Mouse (Mus musculus) regulatory T cell (primary cell): ENCODE data around the gene Cobl.

Source experiments
- in situ Hi-C: fragments of 300-600 bp; cut with MboI, MseI; formaldehyde crosslinking; loops from one replicate; pipeline ENCODE4 v1.15.1; 2025; ENCODE audit warnings: high pct_unique_total_duplicates

The Cobl gene

DNA sequence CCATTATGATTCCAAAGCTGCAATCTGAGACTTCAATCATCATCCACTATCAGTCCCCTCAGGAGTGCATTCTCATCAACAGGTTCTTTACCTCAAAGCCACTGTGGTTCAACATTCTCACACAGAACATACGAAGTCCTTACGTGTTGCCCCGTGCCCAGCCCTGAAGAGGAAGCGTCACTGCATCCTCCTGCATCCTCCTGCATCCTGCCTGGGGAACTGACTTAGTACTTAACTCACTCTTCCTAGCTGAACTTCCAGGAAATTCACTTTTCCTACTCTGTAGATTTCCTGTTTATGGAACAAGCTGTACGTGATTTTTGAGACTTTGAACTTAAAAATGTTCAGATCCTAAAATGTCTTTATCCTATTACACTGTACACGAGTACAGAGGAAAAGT is 153.3 kb downstream of the Cobl start:
- in situ Hi-C loops = no loop called here

DNA sequence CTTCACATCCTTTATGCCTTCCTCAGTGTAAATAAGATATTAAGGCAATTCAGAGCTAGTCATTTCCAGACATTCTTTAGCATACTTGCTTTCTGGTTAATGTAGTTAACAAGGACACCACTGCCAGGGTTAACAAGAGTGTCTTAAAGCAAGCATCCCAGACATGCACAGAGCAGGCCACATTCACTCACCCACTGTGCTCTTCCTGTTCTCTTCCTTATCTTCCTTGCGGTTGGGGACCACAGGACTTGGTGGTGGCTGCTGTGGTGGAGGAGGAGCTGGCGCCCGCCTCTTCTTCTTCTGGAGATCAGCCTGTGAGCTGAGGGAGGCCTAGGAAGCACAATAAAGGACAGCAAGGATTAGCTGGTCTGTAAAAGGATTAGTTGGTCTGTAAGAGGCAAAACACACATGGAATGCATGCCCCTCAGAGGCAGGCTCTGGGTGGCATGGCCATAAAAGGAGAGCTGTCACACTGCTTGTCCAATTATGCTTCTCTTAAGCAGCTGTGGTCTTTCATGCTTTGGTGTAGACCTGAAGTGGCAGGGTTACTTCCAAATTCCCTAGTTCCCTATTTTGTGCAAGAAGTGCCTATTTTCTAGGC is 155.2 kb downstream of the Cobl start:
- in situ Hi-C loops = no loop called here

- in situ Hi-C loops = no loop called here
Observed at GRCm38 (mm10) chr11:12304879-12305278, 159.9 kb downstream of the Cobl start.

GRCm38 (mm10) chr11:12299701-12300446 is 164.9 kb downstream of the Cobl start:
- in situ Hi-C loops = loop anchor here (25.0 kb wide), 1 partner anchor 888 kb away; no protein-coding TSS in a partner anchor

DNA sequence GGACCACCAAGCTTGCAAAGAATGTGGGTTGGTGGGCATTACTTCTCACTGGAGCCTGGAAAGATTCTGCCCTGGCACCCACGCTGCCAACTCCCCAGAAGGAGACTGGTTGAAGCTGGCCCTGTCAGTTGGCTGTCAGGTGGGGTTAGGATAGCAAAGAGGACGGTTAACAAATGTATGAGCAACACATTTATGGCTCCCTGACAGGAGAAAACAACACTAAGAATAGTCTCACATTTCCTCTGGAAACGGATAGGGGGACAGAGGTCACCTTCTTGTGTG is 173.2 kb downstream of the Cobl start:
- in situ Hi-C loops = loop anchor here (5.0 to 25.0 kb wide), 2 partner anchors 479 to 879 kb away; no protein-coding TSS in a partner anchor

DNA sequence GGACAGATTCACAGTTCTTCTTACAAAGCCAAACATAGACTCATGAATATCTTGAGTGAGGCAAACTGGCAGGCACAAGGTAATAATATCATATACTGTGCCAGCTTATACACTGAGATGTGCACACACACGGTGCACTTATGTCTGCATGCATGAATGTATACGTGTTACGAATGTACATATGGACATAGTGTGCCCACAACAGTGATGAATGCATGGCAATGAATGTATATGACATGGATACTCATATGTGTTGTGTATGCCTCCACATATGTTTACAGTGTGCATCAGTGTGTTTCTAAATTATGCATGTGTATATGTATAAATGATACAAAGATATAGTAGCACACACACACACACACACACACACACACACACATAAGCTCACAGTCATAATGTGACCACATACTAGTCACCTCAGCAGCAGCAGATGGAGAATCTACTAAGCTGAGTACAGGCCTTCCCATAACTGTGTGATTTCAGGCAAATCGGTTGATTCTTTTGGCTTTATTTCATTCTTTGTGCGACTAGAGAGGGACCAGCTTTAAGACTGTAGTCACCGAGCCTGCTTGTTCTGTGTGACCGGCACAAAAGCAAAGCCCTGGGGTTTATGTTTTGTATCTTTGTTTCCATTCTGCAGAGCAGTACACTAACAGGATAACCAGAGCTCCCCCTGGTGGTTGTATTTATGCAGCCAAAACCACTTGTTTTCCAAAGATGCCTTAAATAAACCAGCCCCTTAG is 173.7 kb downstream of the Cobl start:
- in situ Hi-C loops = loop anchor here (5.0 to 25.0 kb wide), 2 partner anchors 479 to 879 kb away; no protein-coding TSS in a partner anchor

DNA sequence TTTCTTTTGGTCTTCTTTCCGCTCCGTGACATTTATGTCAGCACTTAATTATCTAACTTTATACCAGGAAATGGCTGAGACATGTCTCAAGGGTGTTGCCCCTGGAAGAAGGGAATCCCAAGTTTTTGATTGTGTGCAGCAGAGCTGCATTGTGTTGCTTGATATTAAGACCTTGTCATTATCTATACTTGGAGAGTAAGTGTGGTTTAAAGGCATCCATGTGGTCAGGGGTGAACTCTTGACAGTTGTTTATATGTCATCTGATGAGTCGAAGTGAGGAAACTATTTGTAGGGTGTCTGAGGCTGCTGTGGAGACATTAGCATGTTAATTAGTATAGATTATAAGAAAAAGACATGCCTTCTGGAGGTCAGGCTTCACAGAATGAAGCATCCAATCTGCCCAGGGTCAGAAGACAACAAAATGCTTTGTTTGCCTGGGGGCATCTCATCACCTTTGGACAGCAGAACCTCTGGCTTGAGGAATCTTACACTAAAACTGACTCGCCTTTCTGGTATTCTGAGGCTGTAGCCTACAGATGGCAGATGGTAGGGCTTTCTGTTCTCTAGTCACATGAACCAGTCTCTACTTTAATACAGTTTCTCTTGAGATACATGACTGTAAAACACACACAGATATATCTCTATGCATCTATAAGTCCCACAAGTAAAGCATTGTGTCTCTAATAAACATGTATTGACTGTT is 179.3 kb downstream of the Cobl start:
- in situ Hi-C loops = loop anchor here (10.0 to 25.0 kb wide), 2 partner anchors 271 to 873 kb away; no protein-coding TSS in a partner anchor

GRCm38 (mm10) chr11:12280711-12281110 is 184.0 kb downstream of the Cobl start:
- in situ Hi-C loops = loop anchor here (10.0 to 25.0 kb wide), 2 partner anchors 266 to 868 kb away; no protein-coding TSS in a partner anchor

DNA sequence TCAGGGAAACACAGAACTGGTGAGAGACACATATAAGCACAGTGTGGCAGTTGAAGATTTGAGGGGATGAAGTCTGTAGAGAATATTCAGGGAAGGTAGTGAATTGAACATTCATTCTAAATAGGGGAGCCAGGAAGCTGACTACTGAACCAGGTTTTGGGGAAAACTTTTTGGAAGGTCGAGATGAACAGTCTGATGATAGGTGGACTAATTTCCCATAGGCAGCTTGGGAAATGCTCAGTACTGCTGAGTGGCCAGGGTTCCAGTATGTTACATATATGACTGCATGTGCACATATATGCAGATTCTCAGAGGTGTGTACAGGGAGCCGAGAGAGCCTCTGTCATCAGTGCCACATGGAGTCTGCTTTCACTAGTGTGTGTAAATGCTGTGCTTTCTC is 190.5 kb downstream of the Cobl start:
- in situ Hi-C loops = no loop called here

DNA sequence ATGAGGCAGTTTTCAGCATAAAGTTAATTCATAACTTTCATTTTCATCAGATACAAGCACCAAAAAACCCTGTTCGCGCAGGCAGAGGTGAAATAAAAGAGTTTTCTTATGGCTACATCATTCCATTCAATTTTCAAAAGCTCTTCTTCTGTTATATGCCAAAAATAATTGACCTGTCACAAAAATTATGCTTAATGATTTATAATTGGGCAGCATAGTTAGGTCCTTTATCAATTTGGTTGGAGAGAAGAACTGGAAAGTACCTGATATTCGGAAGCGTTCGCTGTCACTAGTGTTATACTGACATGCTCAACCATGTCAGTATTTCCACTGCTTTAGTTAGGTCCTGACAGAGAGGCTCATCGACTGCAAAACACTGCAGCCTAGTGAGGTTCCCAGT is 191.0 kb downstream of the Cobl start:
- in situ Hi-C loops = no loop called here

GRCm38 (mm10) chr11:12258411-12258810 is 206.3 kb downstream of the Cobl start:
- in situ Hi-C loops = no loop called here

DNA sequence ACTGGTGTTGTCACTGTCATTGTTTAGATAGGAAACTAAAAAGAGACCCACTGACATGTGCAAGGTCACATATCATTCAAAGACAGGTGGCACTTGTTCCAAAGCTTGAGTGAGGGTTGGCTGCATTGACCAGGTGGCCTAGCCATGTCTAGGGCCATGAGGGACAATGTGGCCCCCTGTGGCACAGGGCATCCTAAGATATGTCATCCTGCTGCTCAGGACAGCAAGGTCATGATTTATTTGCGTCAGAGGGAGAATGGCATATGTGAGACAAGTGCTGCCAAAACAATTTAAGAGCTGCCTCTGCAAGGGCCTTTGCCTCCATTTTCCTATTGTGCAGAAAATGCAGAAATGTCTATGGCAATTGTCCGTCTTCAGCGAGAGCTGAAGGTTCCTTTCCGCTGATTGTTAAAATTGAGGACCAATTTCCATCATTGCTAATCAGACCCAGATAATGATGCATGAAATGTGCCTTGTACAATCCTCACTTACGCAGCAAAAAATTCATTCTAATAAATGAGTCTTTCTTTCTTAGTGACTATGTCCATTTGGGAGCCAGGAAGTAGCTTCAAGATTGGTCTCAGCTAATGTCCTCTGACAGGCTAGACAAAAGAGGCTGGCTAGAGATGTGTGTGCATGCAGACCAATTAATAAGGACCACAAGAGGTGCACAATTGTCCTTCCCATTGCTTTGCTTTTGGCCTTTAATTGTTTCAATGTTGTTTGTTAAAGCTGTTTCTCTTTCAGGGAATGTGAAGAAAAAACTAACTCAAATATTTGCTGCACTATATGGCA is 207.2 kb downstream of the Cobl start:
- in situ Hi-C loops = no loop called here

- in situ Hi-C loops = no loop called here
Observed at GRCm38 (mm10) chr11:12245327-12245915, 219.3 kb downstream of the Cobl start.

- in situ Hi-C loops = no loop called here
Observed at GRCm38 (mm10) chr11:12236341-12236740, 228.4 kb downstream of the Cobl start.

- in situ Hi-C loops = no loop called here
Observed at GRCm38 (mm10) chr11:12234876-12235275, 229.9 kb downstream of the Cobl start.

DNA sequence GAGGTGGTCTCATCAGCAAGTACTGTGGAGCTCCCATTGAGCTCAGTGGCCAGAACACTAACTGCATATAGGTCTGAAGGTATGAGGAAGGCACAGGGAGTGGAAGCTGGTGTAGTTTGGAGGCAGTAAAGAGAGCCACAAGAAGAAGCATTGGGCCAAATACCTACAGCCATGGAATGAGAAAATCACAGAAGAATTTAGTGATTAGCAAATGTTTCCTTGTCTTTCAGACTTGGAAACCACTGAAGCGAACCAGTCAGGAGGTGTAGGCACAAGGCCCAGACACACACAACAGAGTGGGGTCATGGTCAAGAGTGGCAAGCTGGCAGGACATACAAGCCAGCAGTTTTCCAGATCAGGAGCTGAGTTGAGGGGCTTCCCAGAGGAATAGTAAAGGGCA is 230.6 kb downstream of the Cobl start:
- in situ Hi-C loops = no loop called here

DNA sequence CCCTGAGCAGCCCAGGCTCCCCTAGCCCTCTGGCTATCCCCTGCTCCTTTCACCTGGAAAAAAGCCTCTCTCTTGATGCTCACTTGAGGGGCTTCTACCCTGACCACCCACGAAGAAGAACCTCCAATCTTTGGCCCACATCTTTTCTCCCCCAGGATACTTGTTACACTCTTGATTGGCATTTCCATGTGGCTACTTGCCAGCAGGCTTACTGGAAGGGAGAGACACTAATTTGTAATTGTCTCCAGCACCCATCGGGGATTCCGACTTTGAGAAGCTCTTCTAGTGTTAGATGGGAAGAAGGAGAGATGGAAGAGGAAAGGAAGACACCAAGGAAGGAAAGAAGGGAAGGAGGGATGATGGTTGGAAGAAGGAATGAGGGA is 232.0 kb downstream of the Cobl start:
- in situ Hi-C loops = no loop called here

GRCm38 (mm10) chr11:12232041-12232742 is 232.6 kb downstream of the Cobl start:
- in situ Hi-C loops = no loop called here

- in situ Hi-C loops = no loop called here
Observed at GRCm38 (mm10) chr11:12231481-12232035, 233.2 kb downstream of the Cobl start.

- in situ Hi-C loops = loop anchor here (10.0 kb wide), 1 partner anchor 1435 kb away; no protein-coding TSS in a partner anchor
Observed at GRCm38 (mm10) chr11:12229411-12229810, 235.3 kb downstream of the Cobl start.
